Mouse (Mus musculus) frontal cortex, postnatal 25 days (tissue): ENCODE results near the gene Tcam1.
A peak's percentile ranks its signal among the peaks of the same experiment; 100 is the strongest.
"Not testable (repeated sequence)": the region's sequence is repeated elsewhere in the genome, so short reads cannot be mapped to it uniquely, and the experiment has no call there.

Source experiments
- DNase-seq, 2 experiments: peaks; one replicate each; pipeline ENCODE4 v3.0.0; 2022; ENCODE audit warnings: low spot score in 2 of 2

Gene Tcam1

DNA sequence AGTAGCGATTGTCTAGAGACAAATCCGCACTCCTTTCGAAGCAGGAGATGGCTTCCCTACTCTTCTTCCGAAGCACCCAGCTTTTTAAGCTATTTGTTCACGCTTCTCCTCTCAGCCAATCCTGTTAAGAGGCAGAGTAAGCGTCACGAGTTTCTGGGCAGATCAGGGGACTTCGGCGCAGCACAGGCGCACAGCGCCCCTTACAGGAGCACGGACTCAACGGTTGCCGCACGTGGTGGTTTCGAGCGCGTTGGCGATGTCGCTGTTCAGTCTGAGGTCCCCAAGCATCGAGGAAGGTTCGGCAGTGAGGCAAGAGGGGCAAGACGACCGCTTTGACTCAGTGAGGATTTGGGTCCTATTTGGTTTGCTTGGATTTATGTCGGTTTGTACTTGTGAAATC is at the start of gene Tcam1:
Gene Tcam1, plus strand, starts transcription at position 219 of the 400 bp plus-strand sequence.
- DNase-seq = peak; percentile 91 to 95

DNA sequence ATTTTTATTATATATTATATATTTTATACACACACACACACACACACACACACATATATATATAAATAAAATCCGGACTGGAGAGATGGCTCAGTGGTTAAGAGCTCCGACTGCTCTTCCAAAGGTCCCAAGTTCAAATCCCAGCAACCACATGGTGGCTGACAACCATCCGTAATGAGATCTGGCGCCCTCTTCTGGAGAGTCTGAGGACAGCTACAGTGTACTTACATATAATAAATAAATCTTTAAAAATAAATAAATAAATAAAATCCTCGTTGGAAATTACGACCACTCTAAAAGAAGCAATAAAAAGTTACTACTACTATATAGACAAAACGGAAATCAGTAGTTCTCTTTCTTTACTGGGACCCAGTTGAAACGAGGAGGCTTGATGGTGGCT is 42.5 kb upstream of the Tcam1 start:
- not testable (repeated sequence) for DNase-seq

DNA sequence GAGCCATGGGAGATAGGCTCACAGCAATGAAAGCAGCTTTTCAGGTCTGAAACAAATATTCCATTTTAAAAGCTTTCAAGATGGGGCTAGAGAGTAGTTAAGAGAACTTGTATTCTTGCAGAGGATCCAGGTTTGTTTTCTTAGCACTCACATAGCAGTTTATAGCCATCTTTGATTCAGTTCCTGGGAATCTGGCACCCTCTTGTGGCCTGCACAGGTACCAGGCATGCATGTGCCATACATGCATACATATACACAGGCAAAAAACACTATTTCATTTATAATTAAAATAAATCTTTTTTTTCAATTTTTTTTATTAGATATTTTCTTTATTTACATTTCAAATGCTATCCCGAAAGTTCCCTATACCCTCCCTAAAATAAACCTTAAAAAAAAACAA is 29.6 kb upstream of the Tcam1 start:
- no peak for DNase-seq

DNA sequence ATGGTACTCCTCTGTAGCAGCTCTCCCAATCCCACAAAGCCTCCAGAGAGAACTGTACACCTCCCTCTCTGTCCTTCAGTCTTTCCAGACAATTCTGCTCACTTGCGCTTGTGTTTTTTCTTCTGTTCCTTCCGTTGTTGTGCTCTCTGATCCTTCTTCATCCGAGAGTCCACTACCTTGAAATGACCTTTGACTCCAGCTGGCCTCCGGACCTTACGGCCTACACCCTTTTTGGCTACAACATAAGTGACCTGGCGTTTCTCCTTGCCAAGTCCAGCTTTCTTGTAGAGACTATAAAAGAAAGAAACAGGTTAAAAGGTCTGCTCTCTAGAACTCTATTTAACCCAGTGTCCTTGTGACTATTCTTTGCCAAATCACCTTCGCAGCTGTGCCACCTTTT is 27.1 kb upstream of the Tcam1 start:
- DNase-seq = no peak

DNA sequence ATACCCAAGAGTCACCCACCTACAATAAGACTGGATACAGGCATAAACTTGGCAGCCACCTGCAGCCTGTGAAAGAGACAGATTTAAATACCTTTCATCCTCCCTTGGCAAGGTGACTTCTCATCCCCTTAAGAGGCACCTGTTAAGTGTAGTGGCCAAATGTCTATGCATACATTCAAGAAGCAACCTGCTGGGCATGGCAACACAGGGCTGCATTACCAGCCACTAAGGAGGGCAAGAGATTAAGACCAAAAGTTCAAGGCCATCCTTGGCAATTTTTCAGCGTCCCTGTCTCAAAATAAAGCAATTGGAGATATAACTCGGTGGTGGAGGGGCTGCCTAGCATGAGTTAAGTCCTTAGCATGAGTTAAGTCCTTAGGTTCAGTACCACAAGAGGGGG is 21.7 kb upstream of the Tcam1 start:
- DNase-seq = no peak

DNA sequence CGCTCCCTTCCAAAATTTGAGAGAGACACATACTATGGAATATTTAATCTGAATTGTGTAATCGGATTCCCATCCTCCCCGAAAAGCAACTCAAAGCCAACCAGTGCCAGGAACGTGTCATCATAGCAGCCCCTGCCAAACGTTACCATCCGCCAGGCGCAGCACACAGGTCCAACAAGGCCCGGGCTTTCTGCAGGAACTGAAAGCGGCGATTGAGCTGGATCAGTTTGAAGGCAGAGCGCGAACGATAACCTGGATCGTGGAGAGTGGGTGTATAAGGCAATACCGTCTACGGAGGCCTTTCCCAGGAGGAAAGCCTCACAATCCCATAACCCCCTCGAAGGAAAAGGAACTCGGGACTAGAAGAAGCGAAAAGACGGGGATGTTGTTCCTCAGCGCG is 21.3 kb upstream of the Tcam1 start:
- no peak for DNase-seq

DNA sequence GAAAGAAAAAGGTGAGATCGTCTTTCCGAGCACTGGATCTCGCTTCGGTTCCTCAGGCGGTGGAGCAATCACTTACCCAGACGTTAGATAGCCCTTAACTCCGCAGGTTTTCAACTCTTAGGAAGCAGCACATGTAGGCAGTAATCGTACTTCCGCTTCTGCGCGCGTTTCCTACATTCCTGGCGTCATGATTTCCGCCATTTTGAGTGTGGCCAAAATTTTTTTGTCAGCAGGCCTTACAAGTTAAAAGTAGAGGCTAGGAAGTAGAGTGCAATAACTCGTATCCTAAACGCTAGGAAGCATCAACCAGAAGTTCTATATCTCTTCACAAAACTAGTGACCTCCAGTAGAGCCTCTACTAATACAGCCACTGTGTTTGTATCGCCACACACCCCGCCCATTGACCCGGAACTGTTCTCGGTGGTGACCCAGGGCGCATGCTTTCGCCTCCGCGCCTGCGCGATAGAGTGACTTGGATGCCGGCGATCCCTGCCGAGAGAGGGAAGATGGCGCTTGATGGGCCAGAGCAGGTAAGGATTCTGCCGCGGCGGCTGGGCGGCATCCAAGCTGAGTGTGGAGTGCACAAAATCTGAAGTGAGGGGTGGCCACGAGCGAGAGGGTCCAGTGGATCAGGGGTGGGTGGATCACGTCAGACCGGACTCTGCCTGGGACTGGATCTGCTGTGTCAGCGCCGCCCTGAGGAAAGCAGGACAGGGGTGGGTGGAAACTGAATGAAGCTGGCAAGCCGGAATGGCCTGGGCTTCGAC is 20.6 kb upstream of the Tcam1 start, which contains the start of the genes Ftsj3 and Psmc5:
Gene Ftsj3, minus strand, starts transcription at position 395 of the 767 bp plus-strand sequence.
Gene Psmc5, plus strand, starts transcription at position 470 of the 767 bp plus-strand sequence.
- peak; percentile 97 to 98 for DNase-seq

DNA sequence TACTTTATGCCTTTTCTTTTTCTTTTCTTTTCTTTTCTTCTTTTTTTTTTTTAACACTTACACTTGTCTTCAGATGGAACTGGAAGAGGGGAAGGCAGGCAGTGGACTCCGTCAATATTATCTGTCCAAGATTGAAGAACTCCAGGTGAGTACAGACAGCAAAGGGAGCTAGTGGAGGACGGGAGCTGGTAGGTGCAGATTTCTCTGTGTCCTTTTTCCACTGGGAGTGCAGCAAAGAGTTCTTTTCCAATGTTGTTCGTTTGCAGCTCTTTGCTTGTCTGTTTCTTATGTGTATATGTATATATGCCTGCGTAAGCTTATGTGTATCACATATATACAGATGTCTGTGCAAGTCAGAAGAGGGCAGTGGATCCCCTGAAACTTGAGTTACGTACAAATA is 19.7 kb upstream of the Tcam1 start:
- DNase-seq = no peak

DNA sequence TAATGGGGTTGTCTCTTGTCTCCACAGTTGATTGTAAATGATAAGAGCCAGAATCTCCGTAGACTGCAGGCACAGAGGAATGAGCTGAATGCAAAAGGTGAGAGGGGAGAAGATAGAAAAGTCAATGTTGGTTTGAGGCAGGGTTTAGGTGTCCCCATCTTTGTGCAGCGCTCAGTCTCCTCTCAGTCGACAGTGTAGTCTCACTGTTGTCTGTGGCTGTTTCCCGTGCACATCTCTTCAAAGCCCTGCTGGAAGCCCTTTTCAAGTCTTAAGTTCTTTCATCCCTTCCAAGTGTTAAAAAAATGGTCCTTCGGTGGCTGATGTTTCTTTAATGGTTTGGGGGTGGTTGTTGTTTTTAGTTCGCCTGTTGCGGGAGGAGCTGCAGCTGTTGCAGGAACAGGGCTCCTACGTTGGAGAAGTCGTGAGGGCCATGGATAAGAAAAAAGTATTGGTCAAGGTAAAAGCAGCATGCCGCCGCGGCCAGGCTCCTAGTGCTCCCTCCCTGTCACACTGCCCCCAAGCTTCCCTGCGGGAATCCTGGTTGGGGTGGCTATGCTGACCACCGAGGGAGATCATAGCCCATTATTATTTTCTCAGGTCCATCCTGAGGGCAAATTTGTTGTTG is 15.5 kb upstream of the Tcam1 start:
- no peak for DNase-seq

DNA sequence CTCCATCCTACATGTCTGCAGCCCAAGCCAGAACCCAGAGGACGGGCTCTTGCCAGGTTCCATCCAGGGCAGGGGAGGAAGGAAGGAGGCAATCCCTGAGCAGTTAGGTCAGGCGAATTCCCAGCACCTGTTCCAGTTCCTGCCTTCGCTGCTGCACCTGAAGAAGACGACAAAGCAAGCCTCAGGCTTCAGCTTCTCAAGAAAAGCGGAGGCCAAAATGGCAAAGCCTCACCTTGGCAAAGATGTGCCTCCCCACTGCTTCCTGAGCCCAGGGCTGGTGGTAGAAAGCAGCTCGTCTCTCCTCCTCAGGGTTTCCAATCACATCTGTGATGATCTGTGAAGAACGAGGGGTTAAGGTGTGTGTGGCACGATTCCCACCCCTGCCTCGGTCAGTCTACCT is 12.5 kb upstream of the Tcam1 start:
- DNase-seq = no peak

DNA sequence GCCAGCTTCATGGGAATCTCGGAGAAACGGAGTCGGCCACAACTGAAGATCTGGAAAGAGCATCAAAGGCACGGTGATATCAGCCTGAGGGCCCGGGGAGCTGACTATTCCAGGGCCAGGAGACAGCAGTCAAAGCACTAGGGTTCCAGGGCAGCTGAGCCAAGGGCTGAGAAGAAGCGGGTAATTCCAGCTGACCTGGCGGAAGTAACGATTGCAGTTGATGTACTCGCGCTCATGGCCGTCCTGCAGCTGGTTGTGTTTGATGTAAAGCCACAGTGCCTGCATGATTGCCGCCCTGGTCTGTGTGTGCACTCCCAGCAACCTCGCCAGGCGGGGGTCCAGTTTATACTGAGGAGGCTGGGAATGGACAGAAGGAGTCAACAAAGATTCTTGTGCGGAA is 11.5 kb upstream of the Tcam1 start:
- DNase-seq = no peak

DNA sequence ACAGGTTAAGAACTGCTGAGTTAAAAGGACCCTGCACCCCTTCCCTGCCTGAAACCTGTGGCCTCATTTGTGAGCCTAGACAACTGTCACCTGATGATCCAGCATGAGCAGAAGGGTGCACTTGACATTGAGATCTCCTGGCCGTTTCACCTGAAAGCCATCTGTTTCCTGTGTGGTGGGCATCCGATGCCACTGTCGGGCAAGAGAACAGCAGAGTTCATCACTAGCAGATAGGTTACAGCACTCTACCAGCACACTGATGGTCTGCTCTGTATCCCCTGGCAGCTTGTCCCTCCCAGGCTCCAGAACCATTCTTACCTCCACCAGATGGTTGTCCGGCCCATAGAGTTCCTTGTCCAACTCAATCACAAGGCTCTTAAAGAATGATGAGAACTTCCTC is 10.9 kb upstream of the Tcam1 start:
- DNase-seq = no peak

DNA sequence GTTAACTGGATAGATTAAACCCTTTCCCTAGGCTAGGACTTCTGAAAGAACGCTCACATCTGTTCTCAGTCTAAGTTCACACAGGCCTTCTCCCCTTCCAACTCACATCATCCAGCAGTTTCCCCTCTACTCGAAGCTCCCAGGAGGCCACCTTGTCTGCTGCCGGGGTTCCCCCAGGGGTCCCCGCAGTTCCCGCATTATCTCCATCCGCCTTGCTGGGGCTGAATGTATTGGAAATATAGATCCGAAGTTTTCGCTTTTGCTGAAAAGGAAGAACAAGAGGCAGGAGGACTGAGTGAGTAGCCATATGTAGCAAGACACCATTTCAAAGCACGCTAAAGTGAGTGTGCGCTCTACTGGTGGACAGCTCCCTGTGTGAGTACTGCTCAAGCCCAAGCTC is 10.0 kb upstream of the Tcam1 start:
- DNase-seq = no peak

DNA sequence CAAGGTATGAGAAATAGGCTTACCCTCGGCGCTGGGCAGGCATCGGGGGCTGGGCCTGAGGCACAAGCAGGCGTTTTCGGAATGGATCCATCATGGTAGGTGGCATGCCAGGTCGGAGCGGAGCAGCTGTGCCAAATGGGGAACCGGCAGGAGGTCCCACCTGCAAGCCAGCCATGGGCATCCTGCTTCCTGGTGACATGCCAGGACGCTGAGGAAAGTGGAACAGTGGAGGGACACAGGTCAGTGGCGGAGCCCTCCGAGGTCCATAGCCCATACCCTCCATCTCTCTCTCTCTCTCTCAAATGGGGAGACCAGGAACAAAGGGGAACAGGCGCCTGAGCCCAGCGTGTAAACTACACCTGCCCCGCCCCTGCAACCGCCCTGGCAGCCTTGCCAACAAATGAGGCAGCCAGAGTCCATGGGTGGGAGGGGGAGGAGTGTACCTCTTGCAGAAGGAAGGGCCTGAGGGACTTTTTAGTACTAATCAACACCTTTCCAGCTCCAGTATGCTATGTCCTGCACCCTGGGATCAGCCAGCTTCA is 9.1 kb upstream of the Tcam1 start:
- DNase-seq = no peak

DNA sequence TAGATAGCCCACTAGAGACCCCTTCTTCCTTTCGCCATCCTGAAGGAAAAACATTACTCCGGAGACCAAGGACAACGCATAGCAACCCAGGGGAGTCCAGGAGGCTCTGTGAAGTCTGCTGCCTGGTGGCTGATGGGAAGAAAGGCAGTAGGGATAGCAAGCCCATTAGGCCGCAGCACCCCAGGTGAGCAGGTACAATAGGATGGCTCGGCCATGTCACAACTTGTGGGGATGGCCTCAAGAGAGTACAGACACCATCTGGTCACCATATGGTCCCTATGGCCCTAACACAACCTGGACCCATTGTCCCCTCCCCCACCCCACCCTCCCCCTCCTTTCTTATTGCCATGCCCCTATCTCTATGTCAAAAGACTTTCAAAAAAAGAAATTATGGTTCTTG is 8.6 kb upstream of the Tcam1 start:
- no peak for DNase-seq

DNA sequence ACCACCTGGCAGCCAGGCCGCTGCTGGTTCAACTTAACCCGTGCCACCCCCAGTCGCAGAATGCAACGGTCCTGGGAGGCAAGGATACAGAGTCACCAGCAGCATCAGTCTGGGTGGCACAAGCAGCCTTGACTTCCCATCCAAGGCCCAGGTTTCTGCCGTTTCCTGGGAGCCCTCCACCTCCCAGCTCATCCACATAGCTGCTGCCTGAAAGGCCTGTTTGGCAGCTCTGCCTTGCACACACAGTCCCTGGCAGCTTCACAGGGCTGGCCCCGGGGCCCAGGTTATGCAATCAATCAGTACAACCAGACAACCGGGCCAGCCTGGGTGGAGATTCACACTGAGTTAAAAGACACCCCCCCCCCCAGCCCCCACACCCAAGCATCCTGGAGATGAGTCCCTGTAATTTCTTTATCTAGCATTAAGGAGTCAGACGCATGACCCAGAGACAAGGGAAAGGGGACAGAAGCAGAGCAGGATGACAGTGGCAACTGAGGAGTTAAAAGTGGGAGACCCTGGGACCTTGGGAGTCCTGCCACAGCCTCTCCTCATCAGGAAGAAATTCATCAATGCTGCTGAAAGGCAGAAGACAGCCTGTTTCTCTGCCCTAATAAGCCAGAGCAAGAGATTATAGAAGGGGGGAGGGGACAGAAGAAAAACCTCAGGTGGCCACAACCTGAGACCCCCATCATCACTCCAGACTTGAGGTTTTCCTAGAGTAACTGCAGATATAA is 8.0 kb upstream of the Tcam1 start:
- no peak for DNase-seq

DNA sequence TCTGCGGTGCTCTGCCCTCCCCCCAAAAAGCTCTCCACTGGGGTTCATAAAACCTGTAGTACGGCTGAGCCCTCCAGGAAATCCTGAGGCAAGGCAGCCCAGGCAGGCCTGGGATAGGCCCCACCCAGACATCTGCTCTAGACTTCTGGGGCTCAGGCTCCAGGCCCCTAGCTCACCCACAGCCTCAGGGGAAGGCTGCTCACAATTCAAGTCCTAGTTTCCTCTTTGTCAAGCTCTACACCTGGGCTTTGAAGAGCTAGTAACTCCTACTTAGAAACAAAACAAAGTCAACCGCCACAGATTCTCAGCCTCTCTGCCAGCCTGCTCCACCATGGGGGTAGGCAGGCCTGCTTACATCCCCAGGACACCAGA is 7.4 kb upstream of the Tcam1 start:
- no peak for DNase-seq

DNA sequence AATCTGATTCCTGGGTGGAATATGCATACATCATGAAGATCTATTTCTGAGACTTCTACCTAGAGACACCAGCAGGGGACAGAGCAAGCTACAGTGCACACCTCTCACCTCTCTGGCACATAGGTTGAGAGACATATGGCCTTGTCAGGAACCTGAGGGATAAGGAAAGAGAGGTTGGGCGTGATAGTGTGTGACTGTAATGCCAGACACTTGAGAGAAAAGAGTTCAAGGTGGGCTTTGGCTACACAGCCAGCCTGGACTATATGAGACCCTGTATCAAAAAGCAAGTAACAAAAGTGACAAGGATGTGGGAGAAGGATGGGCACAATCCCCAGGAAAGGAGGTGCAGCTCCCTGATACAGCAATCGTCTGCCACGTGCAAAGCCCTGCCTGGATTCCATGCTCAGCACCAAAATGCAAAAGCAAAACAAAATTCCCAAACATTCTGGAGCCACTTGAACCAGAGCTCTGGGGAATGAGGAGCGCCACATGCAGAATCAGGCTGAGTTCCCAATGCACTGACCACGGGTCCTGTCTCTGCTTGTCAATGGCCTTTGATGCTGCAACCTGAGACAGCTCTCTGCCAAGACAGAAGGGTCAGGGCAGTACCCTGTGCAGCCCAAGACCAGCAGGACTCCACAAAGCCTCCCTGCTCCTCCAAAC is 5.2 kb upstream of the Tcam1 start:
- no peak for DNase-seq

DNA sequence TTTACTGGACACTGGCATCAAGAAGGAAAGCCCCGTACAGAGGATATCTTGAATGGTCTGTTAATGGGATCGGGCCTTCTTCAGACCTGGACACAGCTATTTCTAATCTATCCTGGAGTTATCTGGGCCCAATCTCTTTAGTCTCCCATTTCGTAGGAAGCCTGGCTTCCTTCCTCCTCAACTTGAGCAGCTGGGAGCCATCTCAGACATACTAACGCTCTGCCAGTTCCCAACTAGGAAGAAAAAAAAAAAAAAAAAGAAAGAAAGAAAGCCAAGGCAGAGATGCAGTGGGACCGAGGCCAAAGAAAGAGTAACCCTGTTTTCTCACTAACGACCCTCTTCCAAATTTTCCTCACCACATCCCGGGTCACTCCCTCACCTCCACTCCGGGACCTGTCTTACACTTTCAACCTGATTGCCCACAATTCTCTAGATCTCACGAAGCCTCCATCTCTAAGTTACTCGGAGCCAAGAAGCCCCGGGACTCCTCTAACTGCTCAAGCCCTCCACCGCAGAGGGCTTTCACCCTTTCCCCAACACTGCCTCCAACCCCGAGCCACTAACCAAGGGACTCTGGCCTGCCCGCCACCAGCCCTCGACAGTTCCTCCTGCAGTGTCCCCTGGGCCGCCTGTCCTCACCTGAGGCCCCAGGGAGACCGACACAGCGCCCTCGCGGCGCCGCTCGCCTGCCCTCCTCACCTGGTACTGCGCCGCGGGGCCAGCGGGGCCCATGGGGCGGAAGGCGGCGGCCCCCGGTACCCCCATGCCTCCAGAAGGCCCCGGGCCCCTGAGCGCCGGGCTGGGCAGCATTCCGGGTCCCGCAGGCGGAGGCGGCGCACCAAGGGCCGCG is 4.5 kb upstream of the Tcam1 start:
- no peak for DNase-seq

DNA sequence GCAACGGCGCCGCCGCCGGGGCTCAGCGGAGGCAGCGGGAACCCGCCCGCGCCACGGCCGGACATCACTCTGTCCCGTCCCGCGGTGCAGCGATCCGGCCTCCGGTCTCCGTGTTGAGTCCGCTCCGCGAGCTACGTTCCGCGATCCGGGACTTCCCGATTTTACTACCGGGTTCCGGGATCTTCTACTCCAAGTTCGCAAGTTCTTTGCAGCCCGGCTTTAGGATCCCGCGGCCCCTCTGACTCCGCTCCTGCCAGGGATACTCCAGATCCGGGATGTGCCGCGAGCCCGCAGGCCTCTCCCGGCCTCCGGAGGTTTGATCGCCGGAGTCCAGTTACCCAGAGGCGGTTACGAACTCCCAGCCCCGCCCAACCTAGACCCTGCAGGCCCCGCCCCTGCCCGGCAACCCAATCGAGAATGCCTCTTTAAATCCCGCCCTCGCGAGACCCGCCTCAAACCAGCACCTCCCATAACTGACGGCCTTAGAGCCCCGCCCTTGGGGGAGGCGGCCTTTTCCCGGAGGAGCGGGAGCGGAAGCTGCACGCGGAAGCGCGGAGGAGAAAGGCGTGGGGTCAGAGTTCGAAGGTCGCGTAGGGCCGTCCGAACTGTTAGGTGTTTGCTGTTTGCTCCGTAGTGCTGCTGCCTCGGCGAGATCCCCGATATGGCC is 3.7 kb upstream of the Tcam1 start, which contains the start of gene Smarcd2:
Gene Smarcd2, minus strand, starts transcription at position 329 of the 667 bp plus-strand sequence.
- peak; percentile 95 to 98 for DNase-seq
